Mouse (Mus musculus): Measurements from ENCODE around the gene Zfp423. TPM values are rescaled to one million over a fixed set of nuclear protein-coding genes. Genes with fewer than 3 reads are reported as not detected.

Gene Zfp423
- polyA plus RNA-seq, 1 experiment: not detected

DNA sequence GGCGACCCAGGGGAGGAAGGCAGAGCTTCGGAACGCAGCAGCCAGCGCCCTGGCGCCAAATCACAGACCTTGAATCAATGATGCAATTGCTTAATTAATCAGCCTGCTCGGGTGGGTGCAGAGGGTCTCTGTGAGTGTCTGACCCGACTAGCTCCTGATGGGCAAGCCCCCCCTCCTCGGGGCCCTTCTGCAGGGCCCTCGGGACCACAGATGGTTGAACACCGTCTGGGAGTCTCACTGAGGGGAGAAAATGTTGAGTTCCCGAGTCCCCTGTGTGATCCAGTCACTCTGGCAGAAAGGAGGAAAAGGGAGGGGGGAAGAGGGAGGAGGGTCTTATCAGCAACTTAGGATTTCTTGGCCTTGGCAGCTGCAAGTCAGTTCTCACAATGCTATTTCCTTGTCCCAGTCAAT, 124.0 kb downstream of the Zfp423 start:
- no peaks in the 10 kb centered on the region for H3K27me3 ChIP-seq (ENCODE audit: control insufficient read depth)
- no peak overlapping the region for H3K4me3 ChIP-seq (replicated peaks)
- H3K9me3 ChIP-seq (ENCODE audit: control insufficient read depth, low read length): no peaks in the 10 kb centered on the region
- TF ChIP-seq GATA1 (IDR thresholded peaks at IDR 0.05; ENCODE audit: low read length) (no peak), TAL1 (IDR thresholded peaks at IDR 0.05; ENCODE audit: low read length) (no peak)
- H3K36me3 ChIP-seq (ENCODE audit: control insufficient read depth): no peaks in the 10 kb centered on the region
- H3K4me1 ChIP-seq (ENCODE audit: control insufficient read depth): no peaks in the 10 kb centered on the region

DNA sequence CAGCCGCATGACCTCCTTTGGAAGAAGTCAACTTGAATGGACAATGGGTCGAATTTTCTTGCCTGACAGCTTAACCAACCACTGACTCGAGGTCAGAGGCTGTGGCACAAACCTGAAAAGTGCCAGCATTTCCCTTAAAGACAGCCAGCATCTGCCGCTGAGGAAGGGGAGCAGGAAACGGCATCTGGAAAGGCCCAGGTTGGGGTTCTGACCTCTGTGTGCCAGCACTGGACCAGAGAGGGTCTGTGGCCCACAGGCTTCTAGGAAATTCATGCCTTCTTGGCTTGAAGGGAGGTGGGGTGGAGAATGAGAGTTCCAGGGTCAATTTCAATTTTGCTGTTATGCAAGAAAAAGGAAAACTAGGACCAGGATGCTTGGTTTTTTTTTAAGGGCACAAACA, 124.7 kb downstream of the Zfp423 start:
- Histone ChIP-seq H3K9me3 (ENCODE audit: control insufficient read depth, low read length) (no peaks in the 10 kb centered on the region), H3K4me1 (ENCODE audit: control insufficient read depth) (no peaks in the 10 kb centered on the region), H3K4me3 (replicated peaks) (no peak overlapping the region), H3K36me3 (ENCODE audit: control insufficient read depth) (no peaks in the 10 kb centered on the region), H3K27me3 (ENCODE audit: control insufficient read depth) (no peaks in the 10 kb centered on the region)
- TF ChIP-seq GATA1 (IDR thresholded peaks at IDR 0.05; ENCODE audit: low read length): no peak
- no peak for TF ChIP-seq TAL1 (IDR thresholded peaks at IDR 0.05; ENCODE audit: low read length)

DNA sequence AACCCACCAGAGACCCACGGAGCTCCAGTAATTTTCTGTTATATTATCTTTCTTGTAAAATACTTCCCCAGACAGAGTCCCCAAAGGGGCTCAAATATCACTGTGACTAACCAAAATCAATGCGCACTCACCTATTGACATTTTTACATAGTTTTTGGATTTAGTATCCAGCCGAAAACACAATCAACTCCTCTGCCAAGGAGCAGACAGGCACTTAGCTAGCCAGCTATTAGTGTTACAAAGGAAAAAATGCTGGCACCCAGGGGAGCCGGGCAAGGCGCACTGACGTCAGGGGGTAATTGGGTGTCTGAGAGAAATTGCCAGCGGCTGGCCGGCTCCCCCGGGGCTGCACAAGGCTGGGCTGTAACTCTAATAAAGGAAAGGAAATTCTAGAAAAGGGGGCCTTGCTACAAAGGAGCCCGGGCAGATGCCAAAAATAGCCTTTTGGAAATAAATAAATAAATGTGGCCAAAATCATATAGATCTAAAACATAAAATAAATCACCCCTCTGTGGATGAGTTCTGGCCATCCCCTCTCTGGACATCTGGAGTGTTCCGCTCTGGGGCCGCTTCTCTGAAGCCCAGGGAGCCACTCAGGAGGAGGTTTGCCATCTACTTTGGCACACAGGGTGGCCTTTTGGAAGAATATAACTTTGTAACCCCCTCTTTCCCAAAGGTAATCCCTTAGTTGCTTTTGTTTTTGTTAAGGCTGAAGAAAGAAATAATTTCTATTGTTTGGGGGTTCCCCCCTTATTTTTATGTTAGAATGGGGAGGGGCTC, 125.4 kb downstream of the Zfp423 start:
- no peaks in the 10 kb centered on the region for H3K9me3 ChIP-seq (ENCODE audit: control insufficient read depth, low read length)
- TF ChIP-seq TAL1 (IDR thresholded peaks at IDR 0.05; ENCODE audit: low read length): no peak
- TF ChIP-seq GATA1 (IDR thresholded peaks at IDR 0.05; ENCODE audit: low read length): no peak
- H3K27me3 ChIP-seq (ENCODE audit: control insufficient read depth): no peaks in the 10 kb centered on the region

DNA sequence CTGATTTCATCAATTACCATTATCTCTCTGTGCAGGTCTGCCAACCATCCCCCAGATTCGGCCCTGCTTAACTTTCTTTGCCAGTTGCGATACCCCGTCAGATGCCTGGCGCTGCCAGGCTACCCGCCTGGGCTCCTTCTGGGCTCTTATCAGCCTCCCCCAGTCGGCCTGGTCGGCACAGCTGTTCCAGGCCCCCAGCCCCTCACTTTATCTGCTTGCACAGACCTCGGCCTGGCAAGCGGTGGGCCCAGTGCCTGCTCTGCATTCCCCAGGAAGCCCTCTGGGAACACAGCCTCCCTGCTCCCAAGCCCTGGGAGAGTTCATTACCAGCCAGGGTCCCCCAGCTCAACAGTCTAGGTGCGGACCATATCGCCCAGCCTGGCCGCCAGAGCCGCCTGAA, 126.1 kb downstream of the Zfp423 start:
- Histone ChIP-seq H3K9me3 (ENCODE audit: control insufficient read depth, low read length) (no peaks in the 10 kb centered on the region), H3K36me3 (ENCODE audit: control insufficient read depth) (no peaks in the 10 kb centered on the region), H3K4me1 (ENCODE audit: control insufficient read depth) (no peaks in the 10 kb centered on the region), H3K4me3 (replicated peaks) (no peak overlapping the region), H3K27me3 (ENCODE audit: control insufficient read depth) (no peaks in the 10 kb centered on the region)
- TF ChIP-seq GATA1 (IDR thresholded peaks at IDR 0.05; ENCODE audit: low read length): no peak
- TF ChIP-seq TAL1 (IDR thresholded peaks at IDR 0.05; ENCODE audit: low read length): no peak

More for the DNA sequence above, 125.4 kb downstream of the Zfp423 start:
- no peaks in the 10 kb centered on the region for H3K36me3 ChIP-seq (ENCODE audit: control insufficient read depth)
- no peak overlapping the region for H3K4me3 ChIP-seq (replicated peaks)
- H3K4me1 ChIP-seq (ENCODE audit: control insufficient read depth): no peaks in the 10 kb centered on the region

DNA sequence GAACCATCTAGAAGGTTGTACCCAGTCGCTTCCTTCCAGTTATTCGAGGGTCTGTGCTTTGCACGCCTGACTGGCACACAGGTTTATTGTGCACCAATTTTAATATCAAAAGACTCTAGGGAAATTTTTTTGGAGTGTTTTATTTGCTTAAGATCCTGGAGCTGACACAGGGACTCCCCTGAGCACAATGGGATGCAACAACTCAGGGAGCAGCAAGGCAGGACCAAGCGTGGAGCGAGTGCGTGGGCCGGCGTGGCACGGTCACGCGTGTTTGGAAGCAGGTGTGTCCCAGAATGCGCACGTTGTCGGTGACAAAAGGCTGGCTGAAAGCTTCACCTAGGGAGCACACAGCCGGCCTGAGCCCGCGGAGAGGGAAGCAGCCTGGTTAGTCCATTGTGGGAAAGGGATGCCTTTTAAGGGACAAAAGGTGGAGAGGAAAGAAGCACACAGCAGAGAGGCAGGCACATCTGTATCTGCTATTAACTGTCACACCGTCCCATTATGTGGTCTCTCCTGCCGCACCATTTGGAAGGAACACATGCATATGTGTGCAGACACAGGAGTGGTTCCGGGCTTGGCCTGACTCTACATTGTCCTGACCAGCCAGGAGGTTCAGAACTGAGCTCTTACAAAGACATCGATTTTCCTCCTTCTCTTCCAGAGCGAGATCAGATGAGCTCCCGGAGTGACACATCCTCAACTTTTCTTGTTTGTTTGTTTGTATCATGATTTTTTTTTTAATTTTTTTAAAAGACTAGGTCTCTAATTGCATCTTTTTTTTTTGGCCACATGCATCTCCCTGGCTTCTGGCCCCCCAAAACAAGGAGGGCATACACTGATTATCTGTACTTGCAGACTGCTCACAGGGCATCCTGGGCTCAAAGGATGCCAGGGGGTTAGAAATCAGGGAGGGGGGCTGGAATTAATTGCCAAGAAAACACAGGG, 126.7 kb downstream of the Zfp423 start:
- Histone ChIP-seq H3K4me3 (replicated peaks) (no peak overlapping the region), H3K4me1 (ENCODE audit: control insufficient read depth) (no peaks in the 10 kb centered on the region), H3K36me3 (ENCODE audit: control insufficient read depth) (no peaks in the 10 kb centered on the region), H3K27me3 (ENCODE audit: control insufficient read depth) (no peaks in the 10 kb centered on the region), H3K9me3 (ENCODE audit: control insufficient read depth, low read length) (no peaks in the 10 kb centered on the region)
- TF ChIP-seq TAL1 (IDR thresholded peaks at IDR 0.05; ENCODE audit: low read length) (no peak), GATA1 (IDR thresholded peaks at IDR 0.05; ENCODE audit: low read length) (no peak)

DNA sequence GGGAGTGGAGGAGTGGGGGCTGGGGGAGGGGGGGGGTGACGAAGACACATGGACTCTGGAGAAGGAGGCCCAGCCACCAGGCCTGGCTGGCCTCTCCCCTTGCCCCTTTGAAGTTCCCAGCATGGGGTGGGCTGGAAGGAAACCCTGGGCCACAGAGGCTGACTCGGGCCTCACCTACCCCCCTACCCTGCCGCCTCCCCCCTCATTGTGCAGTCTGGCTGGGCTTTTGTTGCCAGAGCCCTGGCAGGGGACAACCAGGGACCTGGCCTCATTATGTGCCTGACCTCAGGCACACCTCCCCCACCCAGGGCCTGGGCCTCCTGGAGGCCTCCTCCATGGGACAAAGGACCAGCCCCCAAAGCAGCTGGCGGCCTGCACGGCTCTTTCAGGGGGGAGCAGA, 127.8 kb downstream of the Zfp423 start:
- Histone ChIP-seq H3K9me3 (ENCODE audit: control insufficient read depth, low read length) (no peaks in the 10 kb centered on the region), H3K4me1 (ENCODE audit: control insufficient read depth) (no peaks in the 10 kb centered on the region), H3K36me3 (ENCODE audit: control insufficient read depth) (no peaks in the 10 kb centered on the region), H3K27me3 (ENCODE audit: control insufficient read depth) (no peaks in the 10 kb centered on the region), H3K4me3 (replicated peaks) (no peak overlapping the region)
- TF ChIP-seq GATA1 (IDR thresholded peaks at IDR 0.05; ENCODE audit: low read length): no peak

DNA sequence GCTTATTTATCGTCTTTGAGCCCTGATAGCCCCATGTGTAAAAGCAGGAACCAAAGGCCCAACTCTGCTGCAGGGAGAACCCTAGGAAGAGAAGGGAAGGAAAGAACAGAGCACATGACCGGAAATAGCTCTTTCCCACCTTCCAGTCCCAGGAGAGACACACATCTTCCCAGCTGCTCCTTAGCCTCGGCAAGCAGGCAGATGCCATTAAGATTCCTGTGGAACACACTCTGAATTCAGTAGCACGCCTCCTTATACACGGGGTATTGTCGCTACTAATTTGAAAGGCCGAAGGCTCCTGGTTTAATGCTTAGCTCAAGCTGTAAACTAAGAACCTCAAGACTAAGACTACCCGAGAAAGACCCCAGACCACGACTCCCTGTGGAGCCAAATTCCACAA, 128.3 kb downstream of the Zfp423 start:
- Histone ChIP-seq H3K27me3 (ENCODE audit: control insufficient read depth) (no peaks in the 10 kb centered on the region), H3K4me3 (replicated peaks) (no peak overlapping the region), H3K36me3 (ENCODE audit: control insufficient read depth) (no peaks in the 10 kb centered on the region), H3K4me1 (ENCODE audit: control insufficient read depth) (no peaks in the 10 kb centered on the region), H3K9me3 (ENCODE audit: control insufficient read depth, low read length) (no peaks in the 10 kb centered on the region)
- TF ChIP-seq GATA1 (IDR thresholded peaks at IDR 0.05; ENCODE audit: low read length) (no peak), TAL1 (IDR thresholded peaks at IDR 0.05; ENCODE audit: low read length) (no peak)

DNA sequence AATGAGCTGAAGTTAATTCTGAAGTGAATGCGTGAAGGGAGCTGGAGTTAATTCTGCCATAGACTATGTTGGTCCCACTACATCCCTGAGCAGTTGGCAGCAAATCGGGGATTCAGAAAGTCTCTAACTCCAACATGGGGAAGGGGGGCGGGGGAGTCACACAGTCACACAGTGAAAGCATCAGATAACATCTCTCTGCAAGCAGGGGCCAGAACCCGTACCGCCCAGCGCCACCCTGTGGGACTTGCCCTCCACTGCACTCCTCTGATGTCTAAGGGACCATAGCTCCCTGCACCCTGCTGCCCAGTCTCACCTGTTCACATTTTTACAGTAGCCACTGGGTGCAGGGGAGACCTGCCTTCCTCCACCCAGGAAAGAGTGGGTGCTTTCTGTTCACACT, 129.2 kb downstream of the Zfp423 start:
- Histone ChIP-seq H3K4me1 (ENCODE audit: control insufficient read depth) (no peaks in the 10 kb centered on the region), H3K27me3 (ENCODE audit: control insufficient read depth) (no peaks in the 10 kb centered on the region), H3K9me3 (ENCODE audit: control insufficient read depth, low read length) (no peaks in the 10 kb centered on the region), H3K36me3 (ENCODE audit: control insufficient read depth) (no peaks in the 10 kb centered on the region), H3K4me3 (replicated peaks) (no peak overlapping the region)
- TF ChIP-seq GATA1 (IDR thresholded peaks at IDR 0.05; ENCODE audit: low read length): no peak
- TF ChIP-seq TAL1 (IDR thresholded peaks at IDR 0.05; ENCODE audit: low read length): no peak

DNA sequence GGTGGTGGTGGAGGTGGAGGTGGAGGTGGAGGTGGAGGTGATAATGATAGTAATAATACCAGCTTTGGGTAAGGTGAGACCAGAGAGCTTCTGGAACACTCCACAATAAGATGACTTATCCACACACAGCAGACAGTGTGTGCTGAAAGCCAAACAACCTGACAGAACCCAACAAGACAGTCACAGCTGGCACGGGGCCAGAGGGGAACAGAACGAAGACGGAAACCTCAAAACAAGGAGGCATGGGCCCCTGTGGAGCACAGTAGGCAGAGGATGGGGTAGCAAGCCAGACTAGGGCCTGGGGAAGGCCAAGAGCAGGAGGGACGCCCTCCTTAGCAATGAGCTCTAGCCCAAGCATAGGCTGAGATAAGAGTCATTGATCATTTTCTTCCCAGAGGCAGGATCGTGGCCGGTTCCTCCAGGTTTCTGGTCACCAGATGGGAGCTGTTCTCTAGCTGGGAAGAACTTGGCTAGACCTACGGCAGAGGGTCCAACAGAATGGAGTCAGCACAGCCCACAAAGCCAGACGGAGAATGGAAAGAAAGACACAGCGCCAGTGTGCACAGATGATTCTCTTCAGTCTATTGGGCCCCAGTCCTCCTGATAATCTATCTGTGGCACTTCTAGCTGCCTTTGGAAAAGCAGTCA, 133.3 kb downstream of the Zfp423 start:
- Histone ChIP-seq H3K27me3 (ENCODE audit: control insufficient read depth) (no peaks in the 10 kb centered on the region), H3K9me3 (ENCODE audit: control insufficient read depth, low read length) (no peaks in the 10 kb centered on the region), H3K36me3 (ENCODE audit: control insufficient read depth) (no peaks in the 10 kb centered on the region), H3K4me3 (replicated peaks) (no peak overlapping the region), H3K4me1 (ENCODE audit: control insufficient read depth) (no peaks in the 10 kb centered on the region)
- TF ChIP-seq TAL1 (IDR thresholded peaks at IDR 0.05; ENCODE audit: low read length) (no peak), GATA1 (IDR thresholded peaks at IDR 0.05; ENCODE audit: low read length) (no peak)
